Mouse (Mus musculus) heart, postnatal 0 days (tissue): ENCODE results near the gene Tnnt2. TPM values are rescaled to one million over a fixed set of nuclear protein-coding genes. Genes with fewer than 3 reads are reported as not detected.

Source experiments
- ATAC-seq: fragments of 200-750 bp; cut with Nextera tagmentation; 2 replicates; pipeline ENCODE4 v1.8.0; 2017; ENCODE audit warnings: low read depth, moderate number of reproducible peaks, moderate library complexity; ENCODE audit not compliant: insufficient read depth
- DNase-seq: peaks from one replicate; pipeline ENCODE4 v3.0.0-alpha.2; 2016; ENCODE audit warnings: low spot score
- H3K27ac ChIP-seq: fragments of 300-500 bp; sonication (generic); 2 replicates; pipeline ENCODE4 v1.5.1; 2014; ENCODE audit warnings: low read depth, mild to moderate bottlenecking
- H3K27me3 ChIP-seq: fragments of 300-500 bp; sonication (generic); 2 replicates; pipeline ENCODE4 v1.6.1; 2014; ENCODE audit warnings: low read length, mixed read lengths; ENCODE audit not compliant: control insufficient read depth, insufficient read depth
- H3K36me3 ChIP-seq: fragments of 300-500 bp; sonication (generic); replicated peaks from 2 replicates; pipeline ENCODE4 v1.6.1; 2014; ENCODE audit warnings: low read length, mixed read lengths; ENCODE audit not compliant: control insufficient read depth, insufficient read depth
- H3K4me1 ChIP-seq: fragments of 300-500 bp; sonication (generic); 2 replicates; pipeline ENCODE4 v1.6.1; 2014; ENCODE audit warnings: antibody characterized with exemption; ENCODE audit not compliant: control insufficient read depth, insufficient read depth
- H3K4me2 ChIP-seq: fragments of 300-500 bp; sonication (generic); 2 replicates; pipeline ENCODE4 v1.6.1; 2014; ENCODE audit warnings: low read depth, mild to moderate bottlenecking, low read length, moderate library complexity
- H3K4me3 ChIP-seq: fragments of 300-500 bp; sonication (generic); 2 replicates; pipeline ENCODE4 v1.5.1; 2014; ENCODE audit warnings: low read depth, low read length
- H3K9ac ChIP-seq: fragments of 300-500 bp; sonication (generic); replicated peaks from 2 replicates; pipeline ENCODE4 v1.6.1; 2014; ENCODE audit warnings: low read depth, low read length, mixed read lengths
- H3K9me3 ChIP-seq: fragments of 300-500 bp; sonication (generic); replicated peaks from 2 replicates; pipeline ENCODE4 v1.6.1; 2016; ENCODE audit warnings: low read length; ENCODE audit not compliant: control insufficient read depth
- CTCF ChIP-seq: IDR thresholded peaks from 2 replicates; pipeline ENCODE4 v1.5.1; 2016; ENCODE audit warnings: antibody characterized with exemption, control low read depth, low read depth
- EP300 ChIP-seq: IDR thresholded peaks from 2 replicates; pipeline ENCODE4 v1.6.1; 2016; ENCODE audit warnings: antibody characterized with exemption, low read depth
- WGBS: fragments of 180-500 bp; shearing (Covaris S2); extraction: QIAGEN DNeasy Blood & Tissue Kit; methylation state at CpG from one replicate; pipeline ENCODE4 v1.1.7; 2014; 5-methylcytosine and 5-hydroxymethylcytosine counted together
- polyA plus RNA-seq: library from polyadenylated mRNA; unstranded; fragments of >200 nt; fragmentation: Nextera tagmentation; extraction: Ambion mirVana; gene quantifications from 2 replicates; pipeline ENCODE4 v1.2.1, GENCODE M21; 2015
- total RNA-seq: library from RNA; depleted of rRNA; stranded (reverse); fragments of >200 nt; gene quantifications from 2 replicates; pipeline ENCODE4 v1.2.3, GENCODE M21; 2014; ENCODE audit warnings: low replicate concordance

Tnnt2 gene
- total and polyA plus RNA-seq, 2 experiments from 2014 or later = 1,929 to 14,025 TPM

GRCm38 (mm10) chr1:135793370-135794215, 42.6 kb upstream of the Tnnt2 start:
- Histone ChIP-seq H3K9ac (peak overlapping the region; percentile 47), H3K9me3 (no peaks in the 10 kb centered on the region), H3K4me2 (peak overlapping the region; percentile 55), H3K27ac (peak overlapping the region; percentile 75), H3K4me1 (peaks cover 52% of the 10 kb centered on the region), H3K27me3 (no peaks in the 10 kb centered on the region), H3K4me3 (peak overlapping the region; percentile 25), H3K36me3 (no peaks in the 10 kb centered on the region)
- TF ChIP-seq EP300 (no peak), CTCF (no peak)
- WGBS = 18% methylated on average over 27 of the region's 27 CpGs
- ATAC-seq = peak; percentile 19; the same call in 1 of the 2 replicates
- no peak for DNase-seq

- WGBS = 10% methylated on average over 20 of the region's 20 CpGs
- Histone ChIP-seq H3K27me3 (no peaks in the 10 kb centered on the region), H3K36me3 (no peaks in the 10 kb centered on the region), H3K4me1 (peaks cover 52% of the 10 kb centered on the region), H3K9ac (peak overlapping the region; percentile 47), H3K9me3 (no peaks in the 10 kb centered on the region), H3K4me2 (peak overlapping the region; percentile 55), H3K27ac (peak overlapping the region; percentile 75), H3K4me3 (peak overlapping the region; percentile 25)
- TF ChIP-seq CTCF = no peak
- peak; percentile 69 for TF ChIP-seq EP300
- ATAC-seq (peak; percentile 48), DNase-seq (peak; percentile 81)
Measured at GRCm38 (mm10) chr1:135794216-135795134, 41.7 kb upstream of the Tnnt2 start.

- DNase-seq (no peak), ATAC-seq (no peak)
- Histone ChIP-seq H3K4me1 (peaks cover 57% of the 10 kb centered on the region), H3K9me3 (no peaks in the 10 kb centered on the region), H3K27me3 (no peaks in the 10 kb centered on the region), H3K4me3 (no peak overlapping the region), H3K4me2 (0 out of 2 replicates have a peak overlapping the region, but pooled peaks have one; percentile 57), H3K36me3 (0 out of 2 replicates have a peak, but pooled peaks cover 7% of the 10 kb centered on the region), H3K9ac (0 out of 2 replicates have a peak overlapping the region, but pooled peaks have one; percentile 68), H3K27ac (peak overlapping the region; percentile 95)
- 60% methylated on average over 1 of the region's 1 CpGs for WGBS
- TF ChIP-seq EP300 (no peak), CTCF (no peak)
Measured at GRCm38 (mm10) chr1:135798492-135798891, 37.7 kb upstream of the Tnnt2 start.

- Histone ChIP-seq H3K27me3 (no peaks in the 10 kb centered on the region), H3K4me2 (peak overlapping the region; percentile 57), H3K9me3 (no peaks in the 10 kb centered on the region), H3K27ac (peak overlapping the region; percentile 95), H3K9ac (peak overlapping the region; percentile 68), H3K4me1 (peaks cover 51% of the 10 kb centered on the region), H3K4me3 (peak overlapping the region; percentile 48), H3K36me3 (0 out of 2 replicates have a peak, but pooled peaks cover 7% of the 10 kb centered on the region)
- DNase-seq = peak; percentile 85
- TF ChIP-seq CTCF = no peak
- TF ChIP-seq EP300 = no peak
- ATAC-seq = peak; percentile 47
- WGBS = 15% methylated on average over 8 of the region's 8 CpGs
Measured at GRCm38 (mm10) chr1:135799109-135799627, 37.0 kb upstream of the Tnnt2 start.
